Mouse (Mus musculus) liver, embryonic 13.5 days (tissue): Measurements from ENCODE around the gene Rnf144a. TPM values are rescaled to one million over a fixed set of nuclear protein-coding genes. Genes with fewer than 3 reads are reported as not detected.
A peak's percentile ranks its signal among the peaks of the same experiment; 100 is the strongest.

Source experiments
- ATAC-seq: fragments of 200-750 bp; cut with Nextera tagmentation; 2 replicates; pipeline ENCODE4 v1.8.0; 2017; ENCODE audit warnings: low read depth, mild to moderate bottlenecking, moderate number of reproducible peaks, moderate library complexity
- DNase-seq: peaks from one replicate; pipeline ENCODE4 v3.0.0; 2022
- H3K27ac ChIP-seq: fragments of 300-500 bp; sonication (generic); 2 replicates; pipeline ENCODE4 v1.5.1; 2015; ENCODE audit warnings: moderate library complexity, mild to moderate bottlenecking, inconsistent platforms
- H3K27me3 ChIP-seq: fragments of 300-500 bp; sonication (generic); 2 replicates; pipeline ENCODE4 v1.6.1; 2015; ENCODE audit warnings: mild to moderate bottlenecking, inconsistent platforms
- H3K36me3 ChIP-seq: fragments of 300-500 bp; sonication (generic); 2 replicates; pipeline ENCODE4 v1.6.1; 2015; ENCODE audit warnings: mild to moderate bottlenecking, inconsistent platforms
- H3K4me1 ChIP-seq: fragments of 300-500 bp; sonication (generic); replicated peaks from 2 replicates; pipeline ENCODE4 v1.6.1; 2015; ENCODE audit warnings: inconsistent platforms
- H3K4me2 ChIP-seq: fragments of 300-500 bp; sonication (generic); 2 replicates; pipeline ENCODE4 v1.6.1; 2015; ENCODE audit warnings: inconsistent platforms, mild to moderate bottlenecking, moderate library complexity
- H3K4me3 ChIP-seq: fragments of 300-500 bp; sonication (generic); replicated peaks from 2 replicates; pipeline ENCODE4 v1.5.1; 2015; ENCODE audit warnings: mild to moderate bottlenecking, inconsistent platforms
- H3K9ac ChIP-seq: fragments of 300-500 bp; sonication (generic); 2 replicates; pipeline ENCODE4 v1.6.1; 2015; ENCODE audit warnings: mild to moderate bottlenecking, inconsistent platforms
- H3K9me3 ChIP-seq: fragments of 300-500 bp; sonication (generic); replicated peaks from 2 replicates; pipeline ENCODE4 v1.6.1; 2016; ENCODE audit warnings: inconsistent platforms
- WGBS: fragments of 180-500 bp; shearing (Covaris S2); methylation state at CpG from one replicate; pipeline ENCODE4 v1.1.7; 2015; ENCODE audit not compliant: insufficient replicate concordance; 5-methylcytosine and 5-hydroxymethylcytosine counted together
- polyA plus RNA-seq: library from polyadenylated mRNA; unstranded; fragments of >200 nt; fragmentation: Nextera tagmentation; extraction: Ambion mirVana; gene quantifications from 2 replicates; pipeline ENCODE4 v1.2.1, GENCODE M21; 2015

Rnf144a gene
- polyA plus RNA-seq, 1 experiment from 2014 or later, result 1.6 TPM

DNA sequence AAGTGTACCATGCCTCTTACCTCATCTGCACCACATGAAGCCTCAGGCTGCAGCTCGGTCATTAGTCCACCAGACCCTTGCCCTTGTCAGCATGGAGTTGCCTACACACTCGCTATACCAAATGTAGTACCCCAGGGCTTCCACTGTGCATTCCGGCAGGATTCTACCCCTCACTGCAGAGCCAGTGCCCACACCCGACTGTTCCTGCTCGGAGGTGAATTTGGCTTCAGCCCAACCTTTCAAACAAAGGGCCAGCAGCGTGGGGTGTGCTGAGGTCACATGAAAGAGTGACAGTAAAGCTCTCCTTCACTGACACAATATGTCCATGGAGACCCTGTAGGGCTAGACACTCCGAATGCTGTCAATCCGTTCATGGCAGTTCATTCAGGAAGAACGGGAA lies 6.3 kb downstream of the Rnf144a start:
- H3K4me2 ChIP-seq, result no peak overlapping the region
- no peak overlapping the region for H3K4me3 ChIP-seq
- no peaks in the 10 kb centered on the region for H3K9me3 ChIP-seq
- DNase-seq (no peak), ATAC-seq (no peak)
- no peak overlapping the region for H3K27ac ChIP-seq
- 65% methylated on average over 9 of the region's 9 CpGs for WGBS
- H3K4me1 ChIP-seq, result peaks cover 13% of the 10 kb centered on the region
- no peak overlapping the region for H3K9ac ChIP-seq
- H3K36me3 ChIP-seq, result no peaks in the 10 kb centered on the region
- peaks cover 17% of the 10 kb centered on the region for H3K27me3 ChIP-seq

DNA sequence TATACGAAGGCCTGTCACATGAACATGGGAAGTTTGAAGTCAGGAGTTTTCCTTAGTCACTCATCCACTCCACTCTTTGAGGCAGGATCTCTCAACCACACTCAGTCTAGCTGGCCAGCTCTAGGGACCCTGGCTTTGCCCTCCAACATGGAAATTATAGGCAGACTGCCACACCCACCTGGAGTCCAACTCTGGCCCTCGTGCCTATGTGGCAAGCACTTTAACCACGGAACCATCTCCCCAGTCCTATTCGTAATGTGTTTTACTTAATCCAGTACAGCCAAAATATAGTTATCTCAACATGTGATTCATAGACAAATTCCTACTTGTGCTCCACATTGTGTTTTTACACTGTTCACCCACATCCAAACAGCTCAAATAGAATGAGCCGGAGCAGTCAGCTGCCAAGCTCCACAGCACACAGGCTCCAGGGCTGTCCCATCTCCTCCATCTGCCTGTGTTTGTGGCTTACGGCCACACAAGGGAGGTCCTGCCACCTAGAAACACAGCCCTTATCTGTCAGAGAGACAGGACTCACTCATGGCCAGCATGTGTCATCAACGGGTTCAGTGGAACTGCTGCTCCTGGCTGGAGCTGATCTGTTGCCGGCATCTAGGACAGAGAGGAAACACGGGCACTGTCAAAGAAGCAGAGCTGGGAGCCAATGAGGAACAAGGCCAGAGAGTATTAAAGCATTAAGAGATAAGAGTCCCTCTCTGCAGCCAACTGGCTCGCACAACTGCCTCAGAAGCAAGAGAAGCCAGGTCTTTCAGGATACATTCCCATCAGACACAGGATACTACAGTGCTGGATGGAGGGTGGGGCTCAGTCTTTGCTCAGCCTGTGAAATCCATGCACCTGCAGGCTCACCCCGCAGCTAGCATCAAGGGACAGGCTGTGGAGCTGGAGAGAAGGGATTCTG lies 10.0 kb downstream of the Rnf144a start:
- WGBS, result 30% methylated on average over 11 of the region's 11 CpGs
- H3K9me3 ChIP-seq, result no peaks in the 10 kb centered on the region
- no peak overlapping the region for H3K4me3 ChIP-seq
- ATAC-seq (no peak), DNase-seq (no peak)
- H3K9ac ChIP-seq, result no peak overlapping the region
- H3K27me3 ChIP-seq, result no peaks in the 10 kb centered on the region
- H3K27ac ChIP-seq, result no peak overlapping the region
- no peaks in the 10 kb centered on the region for H3K36me3 ChIP-seq
- peaks cover 27% of the 10 kb centered on the region for H3K4me1 ChIP-seq
- no peak overlapping the region for H3K4me2 ChIP-seq

GRCm38 (mm10) chr12:26403372-26404125 lies 11.5 kb downstream of the Rnf144a start:
- Histone ChIP-seq H3K36me3 (no peaks in the 10 kb centered on the region), H3K4me3 (no peak overlapping the region), H3K9ac (no peak overlapping the region), H3K9me3 (no peaks in the 10 kb centered on the region), H3K4me2 (no peak overlapping the region), H3K27ac (no peak overlapping the region), H3K27me3 (no peaks in the 10 kb centered on the region), H3K4me1 (peaks cover 27% of the 10 kb centered on the region)
- ATAC-seq (no peak), DNase-seq (no peak)
- WGBS, result 69% methylated on average over 16 of the region's 16 CpGs

DNA sequence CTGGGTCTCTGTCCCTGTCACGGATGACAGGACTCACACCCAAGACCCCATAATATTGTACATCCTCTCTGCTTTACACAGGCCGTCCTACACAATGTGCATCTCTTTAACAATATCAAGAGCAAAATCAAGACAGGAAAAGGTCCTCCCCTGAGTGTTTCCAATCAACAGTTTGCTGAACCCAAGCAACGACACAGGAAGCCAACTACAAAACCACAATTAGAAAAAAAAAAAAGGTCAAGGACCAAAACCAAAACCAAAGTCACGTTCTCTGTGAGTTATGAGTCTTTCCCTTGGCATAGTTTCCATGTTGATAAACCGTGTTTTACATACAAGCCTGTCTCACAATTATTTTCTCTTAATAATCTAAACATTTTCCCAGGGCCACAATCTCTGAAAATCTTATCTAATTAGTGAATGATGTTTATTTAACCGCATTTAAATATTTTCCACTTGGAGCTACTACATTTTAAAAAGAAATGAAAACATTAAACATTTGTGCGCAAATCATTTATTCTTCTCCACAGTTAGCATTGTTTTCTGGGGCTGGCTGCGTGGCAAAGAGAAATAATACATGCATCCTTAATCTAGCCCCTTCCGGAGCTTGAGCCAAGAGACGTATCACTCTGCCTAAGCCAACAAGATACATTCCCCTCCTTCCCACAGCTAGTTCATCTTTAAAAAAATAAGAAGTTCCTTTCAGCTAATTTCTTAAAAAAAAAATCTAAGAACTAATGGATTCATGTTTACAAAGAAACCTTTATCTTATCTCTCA lies 13.2 kb downstream of the Rnf144a start:
- H3K27ac ChIP-seq, result no peak overlapping the region
- DNase-seq, result no peak
- WGBS, result 37% methylated on average over 10 of the region's 10 CpGs

GRCm38 (mm10) chr12:26401254-26401653 lies 13.8 kb downstream of the Rnf144a start:
- H3K4me2 ChIP-seq, result no peak overlapping the region
- ATAC-seq, result no peak
- no peak for DNase-seq
- no peaks in the 10 kb centered on the region for H3K9me3 ChIP-seq
- no peak overlapping the region for H3K9ac ChIP-seq
- 35% methylated on average over 1 of the region's 1 CpGs for WGBS
- peaks cover 27% of the 10 kb centered on the region for H3K4me1 ChIP-seq
- no peaks in the 10 kb centered on the region for H3K36me3 ChIP-seq
- no peak overlapping the region for H3K4me3 ChIP-seq
- no peak overlapping the region for H3K27ac ChIP-seq
- no peaks in the 10 kb centered on the region for H3K27me3 ChIP-seq

More for the DNA sequence above, 13.2 kb downstream of the Rnf144a start:
- no peak for ATAC-seq
- Histone ChIP-seq H3K9me3 (no peaks in the 10 kb centered on the region), H3K27me3 (no peaks in the 10 kb centered on the region), H3K9ac (no peak overlapping the region), H3K4me2 (no peak overlapping the region), H3K36me3 (no peaks in the 10 kb centered on the region), H3K4me3 (no peak overlapping the region), H3K4me1 (peaks cover 27% of the 10 kb centered on the region)

- ATAC-seq (no peak), DNase-seq (no peak)
- no peak overlapping the region for H3K9ac ChIP-seq
- H3K9me3 ChIP-seq, result no peaks in the 10 kb centered on the region
- H3K4me2 ChIP-seq, result no peak overlapping the region
- WGBS, result 70% methylated on average over 1 of the region's 1 CpGs
- H3K27ac ChIP-seq, result no peak overlapping the region
- no peaks in the 10 kb centered on the region for H3K27me3 ChIP-seq
- no peak overlapping the region for H3K4me3 ChIP-seq
- H3K4me1 ChIP-seq, result peaks cover 23% of the 10 kb centered on the region
- H3K36me3 ChIP-seq, result no peaks in the 10 kb centered on the region
Observed at GRCm38 (mm10) chr12:26400762-26401161, 14.3 kb downstream of the Rnf144a start.

DNA sequence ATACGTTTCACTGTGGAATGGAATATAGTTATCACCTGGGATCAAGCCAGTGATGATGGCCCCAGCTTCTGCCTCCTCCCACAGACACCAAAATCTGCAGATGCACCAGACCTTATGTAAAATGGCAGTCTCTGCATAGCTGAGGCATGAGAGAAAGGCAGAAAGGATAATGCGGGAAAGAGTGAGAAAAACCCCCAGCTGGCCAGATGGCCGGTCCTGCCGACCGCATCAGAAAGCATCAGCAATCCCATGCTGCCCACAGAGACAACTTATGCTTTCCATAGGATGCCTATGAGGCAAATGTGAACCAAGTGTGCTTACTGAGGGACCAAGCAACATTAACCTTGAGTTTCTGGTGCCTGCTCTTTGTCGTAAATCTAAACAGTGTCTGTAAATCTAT lies 15.7 kb downstream of the Rnf144a start:
- Histone ChIP-seq H3K27ac (no peak overlapping the region), H3K9ac (no peak overlapping the region), H3K4me2 (no peak overlapping the region), H3K9me3 (no peaks in the 10 kb centered on the region), H3K27me3 (no peaks in the 10 kb centered on the region), H3K4me3 (no peak overlapping the region), H3K36me3 (no peaks in the 10 kb centered on the region), H3K4me1 (peaks cover 14% of the 10 kb centered on the region)
- WGBS, result 85% methylated on average over 6 of the region's 6 CpGs
- ATAC-seq, result no peak
- no peak for DNase-seq

GRCm38 (mm10) chr12:26398597-26398996 lies 16.5 kb downstream of the Rnf144a start:
- ATAC-seq (peak; percentile 39; the same call in 1 of the 2 replicates), DNase-seq (peak; percentile 18)
- Histone ChIP-seq H3K27ac (no peak overlapping the region), H3K9me3 (no peaks in the 10 kb centered on the region), H3K9ac (no peak overlapping the region), H3K4me3 (no peak overlapping the region), H3K36me3 (no peaks in the 10 kb centered on the region), H3K27me3 (no peaks in the 10 kb centered on the region), H3K4me1 (peaks cover 13% of the 10 kb centered on the region), H3K4me2 (no peak overlapping the region)
- WGBS, result 9% methylated on average over 2 of the region's 2 CpGs

DNA sequence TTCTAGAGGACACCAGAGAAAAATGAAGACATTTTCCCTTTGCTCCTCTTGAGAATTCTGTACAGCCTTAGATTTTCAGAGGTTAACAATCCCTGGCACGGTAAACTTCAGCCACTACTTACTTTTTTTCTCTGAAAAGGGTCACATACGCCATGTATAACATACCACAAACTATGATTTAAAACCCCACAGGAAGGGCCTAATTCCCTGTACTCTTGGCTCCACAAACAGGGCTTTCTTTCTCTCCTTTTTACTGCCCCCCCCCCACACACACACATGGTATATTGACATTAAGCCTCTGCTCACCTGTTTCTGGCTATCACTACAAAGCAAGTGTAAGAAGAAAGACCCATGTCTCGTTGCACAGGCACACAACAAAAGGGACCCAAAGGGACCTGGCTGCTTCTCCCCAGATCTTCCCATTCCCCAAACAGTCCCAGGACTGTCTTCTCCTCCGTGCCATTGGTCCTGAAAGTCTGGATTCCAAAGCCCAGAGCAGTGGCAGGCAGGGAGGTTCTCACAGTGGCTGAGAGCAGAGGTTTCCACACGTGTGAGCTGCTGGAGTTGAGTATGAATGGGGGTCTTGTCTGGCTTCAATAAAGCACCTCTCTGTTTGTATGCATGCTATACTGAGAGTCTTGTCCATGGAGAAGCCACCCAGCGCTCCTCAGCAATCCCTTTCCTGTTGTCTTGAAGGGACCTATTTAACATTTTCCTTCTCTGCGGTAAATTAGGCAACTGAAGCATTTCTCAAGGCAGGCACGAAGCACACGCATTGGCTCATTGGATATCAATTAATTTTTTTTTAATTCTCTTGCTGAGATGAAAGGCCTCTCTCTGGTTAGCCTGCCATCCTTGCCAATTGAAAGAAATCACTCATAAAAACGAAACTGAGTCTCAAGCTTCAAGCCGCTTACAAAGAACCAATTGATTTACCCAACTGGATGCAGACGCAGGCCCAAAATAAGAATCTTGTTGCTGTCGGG lies 20.3 kb downstream of the Rnf144a start:
- no peak for ATAC-seq

GRCm38 (mm10) chr12:26393291-26393690 lies 21.8 kb downstream of the Rnf144a start:
- H3K9ac ChIP-seq, result no peak overlapping the region

More for the DNA sequence above, 20.3 kb downstream of the Rnf144a start:
- Histone ChIP-seq H3K9me3 (no peaks in the 10 kb centered on the region), H3K27ac (no peak overlapping the region), H3K36me3 (no peaks in the 10 kb centered on the region), H3K4me3 (no peak overlapping the region), H3K4me2 (no peak overlapping the region), H3K9ac (no peak overlapping the region), H3K27me3 (no peaks in the 10 kb centered on the region), H3K4me1 (no peaks in the 10 kb centered on the region)
- no peak for DNase-seq
- 66% methylated on average over 13 of the region's 13 CpGs for WGBS

More at GRCm38 (mm10) chr12:26393291-26393690, 21.8 kb downstream of the Rnf144a start:
- DNase-seq (no peak), ATAC-seq (no peak)
- 57% methylated on average over 5 of the region's 5 CpGs for WGBS
- Histone ChIP-seq H3K27ac (no peak overlapping the region), H3K4me2 (no peak overlapping the region), H3K9me3 (no peaks in the 10 kb centered on the region), H3K4me3 (no peak overlapping the region), H3K27me3 (no peaks in the 10 kb centered on the region), H3K36me3 (no peaks in the 10 kb centered on the region), H3K4me1 (no peaks in the 10 kb centered on the region)
